ENCODE assay signal across 29 mouse cellular contexts in the genomic region with DNA sequence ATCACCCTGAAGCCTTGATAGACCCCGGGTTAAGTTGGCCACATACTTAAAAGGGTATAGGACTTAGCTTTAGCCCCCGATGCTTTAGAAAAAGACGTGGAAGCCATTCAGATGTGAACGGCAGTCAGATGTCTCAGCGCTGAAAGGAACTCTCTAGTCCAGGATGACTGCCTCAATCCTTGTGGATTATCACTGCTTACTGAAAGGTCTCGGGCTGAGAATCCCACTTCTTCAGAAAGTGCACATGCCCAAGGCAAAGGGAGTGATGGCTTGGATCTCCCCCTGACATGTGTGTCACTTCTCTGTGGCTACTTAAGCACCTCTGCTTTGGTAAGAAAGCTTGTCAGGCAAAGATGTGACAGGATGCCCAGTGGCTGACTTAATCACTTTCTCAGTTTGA.
DNase-seq lines count a peak whose midpoint lies in the region; ATAC-seq and TF ChIP-seq lines count a peak whose summit lies in the region.
"Had no signal": no experiment of that assay in that cellular context is flagged by ENCODE, and none has a peak within 500 bp of the region (broad histone marks: within the 10 kb centered on the region; RNA-seq: fewer than 3 reads in every experiment).

No protein-coding gene starts in this region.

- no peak overlapping the region for H3K9ac ChIP-seq in forebrain, embryonic 11.5 days (ENCODE audit: low read length)
- no peak overlapping the region for H3K9ac ChIP-seq in midbrain, embryonic 16.5 days (ENCODE audit: low read depth, low read length)
- no peak overlapping the region for H3K9ac ChIP-seq in midbrain, embryonic 14.5 days (replicated peaks; ENCODE audit: low read length)
- no peak overlapping the region for H3K9ac ChIP-seq in midbrain, embryonic 15.5 days
- H3K9ac ChIP-seq: embryonic facial prominence, embryonic 13.5 days; embryonic facial prominence, embryonic 15.5 days; forebrain, embryonic 12.5 days had no signal

- 0 out of 2 replicates have a peak overlapping the region, but pooled peaks have one; percentile 3 for H3K27ac ChIP-seq in forebrain, embryonic 10.5 days
- no peak overlapping the region for H3K27ac ChIP-seq in forebrain, embryonic 11.5 days (ENCODE audit: low read depth, low read length)
- no peak overlapping the region for H3K27ac ChIP-seq in midbrain, embryonic 10.5 days (replicated peaks)
- no peak overlapping the region for H3K27ac ChIP-seq in midbrain, embryonic 16.5 days (ENCODE audit: low read length)
- no peak overlapping the region for H3K27ac ChIP-seq in midbrain, embryonic 14.5 days (replicated peaks; ENCODE audit: low read depth, low read length)
- H3K27ac ChIP-seq in midbrain, embryonic 15.5 days, result no peak overlapping the region
- H3K27ac ChIP-seq: embryonic facial prominence, embryonic 13.5 days; embryonic facial prominence, embryonic 15.5 days; forebrain, embryonic 12.5 days had no signal

- WGBS in forebrain, embryonic 10.5 days, result 58% methylated on average over 6 of the region's 6 CpGs
- 44% methylated on average over 6 of the region's 6 CpGs for WGBS in forebrain, embryonic 11.5 days
- 34% methylated on average over 6 of the region's 6 CpGs for WGBS in midbrain, embryonic 10.5 days
- WGBS in midbrain, embryonic 16.5 days, result 21% methylated on average over 6 of the region's 6 CpGs
- 13% methylated on average over 6 of the region's 6 CpGs for WGBS in midbrain, embryonic 14.5 days
- 26% methylated on average over 6 of the region's 6 CpGs for WGBS in midbrain, embryonic 15.5 days

- H3K4me2 ChIP-seq in forebrain, embryonic 11.5 days (ENCODE audit: low read depth, low read length, severe bottlenecking), result no peak overlapping the region
- no peak overlapping the region for H3K4me2 ChIP-seq in midbrain, embryonic 16.5 days (ENCODE audit: low read length)
- no peak overlapping the region for H3K4me2 ChIP-seq in midbrain, embryonic 14.5 days (ENCODE audit: low read length)
- no peak overlapping the region for H3K4me2 ChIP-seq in midbrain, embryonic 15.5 days
- H3K4me2 ChIP-seq: embryonic facial prominence, embryonic 13.5 days; embryonic facial prominence, embryonic 15.5 days; forebrain, embryonic 12.5 days had no signal

- no peak for ATAC-seq in forebrain, embryonic 11.5 days (replicated peaks; ENCODE audit: low FRiP score)
- no peak for ATAC-seq in midbrain, embryonic 16.5 days
- no peak for ATAC-seq in midbrain, embryonic 14.5 days (ENCODE audit: low FRiP score, low TSS enrichment)
- ATAC-seq in midbrain, embryonic 15.5 days (replicated peaks), result no peak
- ATAC-seq: activated CD4-positive, CD25-positive, alpha-beta regulatory T cell, adult 4 months; CD4-positive, CD25-positive, alpha-beta regulatory T cell, adult 4 months; forebrain, embryonic 14.5 days; forebrain, embryonic 16.5 days; Patski had no signal

- H3K4me1 ChIP-seq in forebrain, embryonic 10.5 days, result peaks cover 31% of the 10 kb centered on the region
- H3K4me1 ChIP-seq in forebrain, embryonic 11.5 days (replicated peaks; ENCODE audit: control insufficient read depth, insufficient read depth, low read length), result peaks cover 5% of the 10 kb centered on the region; the same call in 1 of the 2 replicates
- peaks cover 32% of the 10 kb centered on the region for H3K4me1 ChIP-seq in midbrain, embryonic 10.5 days
- H3K4me1 ChIP-seq in midbrain, embryonic 16.5 days (ENCODE audit: control insufficient read depth, insufficient read depth, low read length), result peaks cover 19% of the 10 kb centered on the region
- peaks cover 23% of the 10 kb centered on the region; the same call in 1 of the 2 replicates for H3K4me1 ChIP-seq in midbrain, embryonic 14.5 days (ENCODE audit: control insufficient read depth, insufficient read depth, low read length)
- peaks cover 18% of the 10 kb centered on the region; the same call in 1 of the 2 replicates for H3K4me1 ChIP-seq in midbrain, embryonic 15.5 days

- no peak for DNase-seq in forebrain, embryonic 10.5 days (ENCODE audit: extremely low spot score, low spot score)
- no peak for DNase-seq in forebrain, embryonic 11.5 days (ENCODE audit: low spot score)
- peak; percentile 24 for DNase-seq in midbrain, embryonic 10.5 days (ENCODE audit: low spot score)
- peak; percentile 49 for DNase-seq in midbrain, embryonic 14.5 days
- DNase-seq in brain, embryonic 14.5 days (ENCODE audit: low read depth), result peak; percentile 53
- DNase-seq: adrenal gland, adult 8-10 months; adrenal gland, postnatal 14 days; adrenal gland, postnatal 36 days; B cell, adult 2 months; cerebellum, adult 11 months; cerebellum, adult 18-20 months; cerebellum, adult 8-10 months; cerebellum, adult 9-11 months; cerebellum, postnatal 14 days; cerebellum, postnatal 36 days; embryo, embryonic 11 days had no signal

- TF ChIP-seq POLR2A in brain, embryonic 14.5 days (IDR thresholded peaks at IDR 0.05; ENCODE audit: borderline replicate concordance, extremely low read depth, insufficient read depth, insufficient read length, poor library complexity, severe bottlenecking), result no peak

- no peaks in the 10 kb centered on the region for H3K9me3 ChIP-seq in forebrain, embryonic 10.5 days
- H3K9me3 ChIP-seq in forebrain, embryonic 11.5 days (ENCODE audit: control insufficient read depth, low read length), result no peaks in the 10 kb centered on the region
- H3K9me3 ChIP-seq in midbrain, embryonic 10.5 days (replicated peaks), result no peaks in the 10 kb centered on the region
- no peaks in the 10 kb centered on the region for H3K9me3 ChIP-seq in midbrain, embryonic 16.5 days (replicated peaks; ENCODE audit: control insufficient read depth, low read length, poor library complexity, severe bottlenecking)
- H3K9me3 ChIP-seq in midbrain, embryonic 14.5 days (ENCODE audit: control insufficient read depth, low read length), result no peaks in the 10 kb centered on the region
- no peaks in the 10 kb centered on the region for H3K9me3 ChIP-seq in midbrain, embryonic 15.5 days
- H3K9me3 ChIP-seq: embryonic facial prominence, embryonic 13.5 days; embryonic facial prominence, embryonic 15.5 days; forebrain, embryonic 12.5 days had no signal

- peaks cover 4% of the 10 kb centered on the region; the same call in 1 of the 2 replicates for H3K27me3 ChIP-seq in forebrain, embryonic 10.5 days (ENCODE audit: poor library complexity, severe bottlenecking)
- H3K27me3 ChIP-seq in forebrain, embryonic 11.5 days (ENCODE audit: control insufficient read depth, insufficient read depth, low read length), result no peaks in the 10 kb centered on the region
- H3K27me3 ChIP-seq in midbrain, embryonic 10.5 days (ENCODE audit: low read depth, poor library complexity, severe bottlenecking), result peaks cover 24% of the 10 kb centered on the region
- no peaks in the 10 kb centered on the region for H3K27me3 ChIP-seq in midbrain, embryonic 16.5 days (ENCODE audit: control insufficient read depth, insufficient read depth, low read depth, low read length)
- no peaks in the 10 kb centered on the region for H3K27me3 ChIP-seq in midbrain, embryonic 14.5 days (ENCODE audit: control insufficient read depth, insufficient read depth, low read length)
- H3K27me3 ChIP-seq in midbrain, embryonic 15.5 days (replicated peaks), result 0 out of 2 replicates have a peak, but pooled peaks cover 3% of the 10 kb centered on the region
- H3K27me3 ChIP-seq: CH12.LX; embryonic facial prominence, embryonic 13.5 days; embryonic facial prominence, embryonic 15.5 days; forebrain, embryonic 12.5 days; Patski had no signal

- no peak for TF ChIP-seq CTCF in brain, embryonic 14.5 days (IDR thresholded peaks at IDR 0.05; ENCODE audit: borderline replicate concordance, extremely low read depth, insufficient read depth, insufficient read length)

- H3K36me3 ChIP-seq in forebrain, embryonic 10.5 days (replicated peaks), result no peaks in the 10 kb centered on the region
- no peaks in the 10 kb centered on the region for H3K36me3 ChIP-seq in forebrain, embryonic 11.5 days (ENCODE audit: control insufficient read depth, insufficient read depth, low read length)
- no peaks in the 10 kb centered on the region for H3K36me3 ChIP-seq in midbrain, embryonic 10.5 days
- no peaks in the 10 kb centered on the region for H3K36me3 ChIP-seq in midbrain, embryonic 16.5 days (ENCODE audit: control insufficient read depth, insufficient read depth, low read length)
- no peaks in the 10 kb centered on the region for H3K36me3 ChIP-seq in midbrain, embryonic 14.5 days (ENCODE audit: control insufficient read depth, insufficient read depth, low read length)
- H3K36me3 ChIP-seq in midbrain, embryonic 15.5 days (replicated peaks), result no peaks in the 10 kb centered on the region
- H3K36me3 ChIP-seq: forebrain, embryonic 12.5 days; G1E had no signal

- H3K4me3 ChIP-seq in forebrain, embryonic 10.5 days, result no peak overlapping the region
- H3K4me3 ChIP-seq in forebrain, embryonic 11.5 days (ENCODE audit: low read depth, low read length), result no peak overlapping the region
- H3K4me3 ChIP-seq in midbrain, embryonic 10.5 days, result no peak overlapping the region
- H3K4me3 ChIP-seq in midbrain, embryonic 16.5 days (ENCODE audit: low read depth, low read length), result no peak overlapping the region
- H3K4me3 ChIP-seq in midbrain, embryonic 14.5 days (replicated peaks; ENCODE audit: low read depth, low read length), result no peak overlapping the region
- no peak overlapping the region for H3K4me3 ChIP-seq in midbrain, embryonic 15.5 days
- H3K4me3 ChIP-seq: embryonic facial prominence, embryonic 13.5 days; embryonic facial prominence, embryonic 15.5 days; erythroblast, embryonic 14.5 days; forebrain, embryonic 12.5 days had no signal

Comparison
In these comparisons a context has a peak if more than half of its experiments do, and no peak if none do; other contexts are left out.
1. DNase-seq: peak in midbrain, embryonic 10.5 days (single experiment), midbrain, embryonic 14.5 days (single experiment) and brain, embryonic 14.5 days (single experiment); none in forebrain, embryonic 10.5 days (single experiment) and forebrain, embryonic 11.5 days (single experiment).